ENCODE assay signal across 8 mouse cellular contexts in the genomic region with DNA sequence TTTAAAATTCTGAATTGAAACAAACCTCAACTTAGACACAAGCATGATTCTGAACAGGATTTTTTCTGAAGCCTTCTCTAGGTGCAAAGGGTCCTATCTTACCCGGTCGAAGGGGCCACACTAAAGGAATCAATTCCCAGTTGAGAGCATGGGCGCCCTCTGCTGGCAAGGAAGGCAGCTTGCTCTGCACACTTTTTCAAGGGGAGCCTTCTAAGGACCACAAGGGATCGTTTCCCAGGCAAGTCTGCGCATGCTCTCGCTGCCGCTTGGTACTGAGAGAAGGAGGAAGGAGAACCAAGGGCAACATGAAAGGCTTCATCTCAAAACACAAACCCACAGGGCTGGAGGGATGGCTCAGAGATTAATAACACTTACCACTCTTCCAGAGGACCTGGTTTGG. TPM values are rescaled to one million over a fixed set of nuclear protein-coding genes. Genes with fewer than 3 reads are reported as not detected.
A peak's percentile ranks its signal among the peaks of the same experiment; 100 is the strongest.
DNase-seq lines count a peak whose midpoint lies in the region; ATAC-seq and TF ChIP-seq lines count a peak whose summit lies in the region.

No protein-coding gene starts in this region.

- H3K27me3 ChIP-seq in spleen, adult 2 months (ENCODE audit: control insufficient read depth, insufficient read depth, low read length) = no peaks in the 10 kb centered on the region
- H3K27me3 ChIP-seq in forebrain, embryonic 15.5 days = no peaks in the 10 kb centered on the region
- H3K27me3 ChIP-seq in intestine, postnatal 0 days (replicated peaks; ENCODE audit: control insufficient read depth, insufficient read depth, low read length) = no peaks in the 10 kb centered on the region
- no peaks in the 10 kb centered on the region for H3K27me3 ChIP-seq in midbrain, embryonic 15.5 days (replicated peaks)

- H3K4me3 ChIP-seq in spleen, adult 2 months (ENCODE audit: extremely low read depth, insufficient read depth, insufficient read length) = no peak overlapping the region
- no peak overlapping the region for H3K4me3 ChIP-seq in forebrain, embryonic 15.5 days
- H3K4me3 ChIP-seq in intestine, postnatal 0 days (ENCODE audit: low read depth, low read length) = no peak overlapping the region
- no peak overlapping the region for H3K4me3 ChIP-seq in midbrain, embryonic 15.5 days

- intact Hi-C loops in left cerebral cortex, postnatal 14 days (cut with DNase I) = loop anchor here (2.0 to 5.0 kb wide), 2 partner anchors 113 to 179 kb away; no protein-coding TSS in a partner anchor

- TF ChIP-seq CTCF in spleen, adult 2 months (IDR thresholded peaks at IDR 0.05; ENCODE audit: extremely low read depth, insufficient read depth, insufficient read length, insufficient replicate concordance) = peak; percentile 71; the same call in 1 of the 2 replicates
- peak; percentile 87 for TF ChIP-seq CTCF in intestine, postnatal 0 days (IDR thresholded peaks at IDR 0.05; ENCODE audit: low read depth)

- 37% methylated on average over 7 of the region's 7 CpGs for WGBS in spleen, adult 2 months
- WGBS in forebrain, embryonic 15.5 days = 11% methylated on average over 7 of the region's 7 CpGs
- 19% methylated on average over 7 of the region's 7 CpGs for WGBS in intestine, postnatal 0 days
- 12% methylated on average over 7 of the region's 7 CpGs for WGBS in midbrain, embryonic 15.5 days

- no peaks in the 10 kb centered on the region for H3K9me3 ChIP-seq in forebrain, embryonic 15.5 days
- H3K9me3 ChIP-seq in intestine, postnatal 0 days (ENCODE audit: control insufficient read depth) = no peaks in the 10 kb centered on the region
- no peaks in the 10 kb centered on the region for H3K9me3 ChIP-seq in midbrain, embryonic 15.5 days

- H3K4me1 ChIP-seq in spleen, adult 2 months (ENCODE audit: control insufficient read depth, insufficient read depth, insufficient read length) = no peaks in the 10 kb centered on the region
- no peaks in the 10 kb centered on the region; the same call in 1 of the 2 replicates for H3K4me1 ChIP-seq in forebrain, embryonic 15.5 days
- 0 out of 2 replicates have a peak, but pooled peaks cover 10% of the 10 kb centered on the region for H3K4me1 ChIP-seq in intestine, postnatal 0 days (replicated peaks; ENCODE audit: control insufficient read depth, insufficient read depth, low read length)
- H3K4me1 ChIP-seq in midbrain, embryonic 15.5 days = peaks cover 6% of the 10 kb centered on the region; the same call in 1 of the 2 replicates

- peaks cover 8% of the 10 kb centered on the region for H3K36me3 ChIP-seq in spleen, adult 2 months (ENCODE audit: control insufficient read depth, insufficient read depth, low read length)
- peaks cover 16% of the 10 kb centered on the region for H3K36me3 ChIP-seq in forebrain, embryonic 15.5 days
- peaks cover 22% of the 10 kb centered on the region for H3K36me3 ChIP-seq in intestine, postnatal 0 days (ENCODE audit: control insufficient read depth, insufficient read depth)
- H3K36me3 ChIP-seq in midbrain, embryonic 15.5 days (replicated peaks) = peaks cover 6% of the 10 kb centered on the region; the same call in 1 of the 2 replicates

- no peak for TF ChIP-seq POLR2A in spleen, adult 2 months (IDR thresholded peaks at IDR 0.05; ENCODE audit: low read depth, low read length)

- peak in 1 of 2 experiments; percentile 19 for DNase-seq in spleen, adult 2 months (ENCODE audit: low read depth in 1 of 2, low spot score in 2 of 2)
- no peak for DNase-seq in spleen, postnatal 14 days (ENCODE audit: low spot score in 2 of 2)
- peak; percentile 77 for DNase-seq in c-Kit-positive CD71-negative TER-119-negative erythroid progenitor cells, embryonic 14.5 days (ENCODE audit: low read depth)
- peak; percentile 63 to 77 for DNase-seq in left cerebral cortex, postnatal 14 days (ENCODE audit: low spot score in 2 of 2)
- peak; percentile 71 for DNase-seq in thymus, postnatal 4 days

- H3K4me2 ChIP-seq in forebrain, embryonic 15.5 days (replicated peaks) = no peak overlapping the region
- 0 out of 2 replicates have a peak overlapping the region, but pooled peaks have one; percentile 3 for H3K4me2 ChIP-seq in intestine, postnatal 0 days (replicated peaks; ENCODE audit: low read depth)
- no peak overlapping the region for H3K4me2 ChIP-seq in midbrain, embryonic 15.5 days

- no peak overlapping the region for H3K27ac ChIP-seq in spleen, adult 2 months (ENCODE audit: insufficient read depth, low read length)
- no peak overlapping the region for H3K27ac ChIP-seq in forebrain, embryonic 15.5 days (replicated peaks)
- 0 out of 2 replicates have a peak overlapping the region, but pooled peaks have one; percentile 31 for H3K27ac ChIP-seq in intestine, postnatal 0 days (ENCODE audit: low read depth, low read length)
- H3K27ac ChIP-seq in midbrain, embryonic 15.5 days = no peak overlapping the region

- ATAC-seq in forebrain, embryonic 15.5 days (replicated peaks) = peak; percentile 72
- no peak for ATAC-seq in intestine, postnatal 0 days
- peak; percentile 75 for ATAC-seq in midbrain, embryonic 15.5 days (replicated peaks)

- H3K9ac ChIP-seq in forebrain, embryonic 15.5 days (replicated peaks) = no peak overlapping the region
- H3K9ac ChIP-seq in intestine, postnatal 0 days (ENCODE audit: low read depth, low read length) = no peak overlapping the region
- H3K9ac ChIP-seq in midbrain, embryonic 15.5 days = no peak overlapping the region

RNA-seq across cellular contexts. Expression of gene Bdkrb1, which starts 8.9 kb away (rescaled TPM):
- polyA plus RNA-seq in spleen, adult 2 months (2012; rRNA removed) = 0.08 and 0.15 TPM in 2 replicates
- polyA plus RNA-seq in forebrain, embryonic 15.5 days (2015; fragmentation: Nextera tagmentation; extraction: Ambion mirVana) = 0.20 TPM in 1 of 2 replicates, not detected in the other
- polyA plus RNA-seq in intestine, postnatal 0 days (2015; fragmentation: Nextera tagmentation; extraction: Ambion mirVana) = 0.40 and 0.58 TPM in 2 replicates
- not detected for total RNA-seq in left cerebral cortex, postnatal 14 days (2021)
- 0.19 TPM in 1 of 2 replicates, not detected in the other for polyA plus RNA-seq in midbrain, embryonic 15.5 days (2015; fragmentation: Nextera tagmentation; extraction: Ambion mirVana)

RNA-seq across cellular contexts. Expression of gene Bdkrb2, which starts 48.7 kb away (rescaled TPM):
- polyA plus RNA-seq in spleen, adult 2 months (2012; rRNA removed) = 0.09 and 0.18 TPM in 2 replicates
- polyA plus RNA-seq in forebrain, embryonic 15.5 days (2015; fragmentation: Nextera tagmentation; extraction: Ambion mirVana) = 0.38 and 0.64 TPM in 2 replicates
- polyA plus RNA-seq in intestine, postnatal 0 days (2015; fragmentation: Nextera tagmentation; extraction: Ambion mirVana) = 3.8 and 4.4 TPM in 2 replicates
- under 1 TPM; 0.19 to 0.64 TPM for total RNA-seq in left cerebral cortex, postnatal 14 days (2021)
- 1.9 TPM in 2 replicates for polyA plus RNA-seq in midbrain, embryonic 15.5 days (2015; fragmentation: Nextera tagmentation; extraction: Ambion mirVana)

Comparison
In these comparisons a context has a peak if more than half of its experiments do, and no peak if none do; other contexts are left out.
1. DNase-seq: peak in c-Kit-positive CD71-negative TER-119-negative erythroid progenitor cells, embryonic 14.5 days (single experiment), left cerebral cortex, postnatal 14 days (2 of 2) and thymus, postnatal 4 days (single experiment); none in spleen, postnatal 14 days (0 of 2).